ENCODE assay signal across 30 mouse cellular contexts in the genomic region with DNA sequence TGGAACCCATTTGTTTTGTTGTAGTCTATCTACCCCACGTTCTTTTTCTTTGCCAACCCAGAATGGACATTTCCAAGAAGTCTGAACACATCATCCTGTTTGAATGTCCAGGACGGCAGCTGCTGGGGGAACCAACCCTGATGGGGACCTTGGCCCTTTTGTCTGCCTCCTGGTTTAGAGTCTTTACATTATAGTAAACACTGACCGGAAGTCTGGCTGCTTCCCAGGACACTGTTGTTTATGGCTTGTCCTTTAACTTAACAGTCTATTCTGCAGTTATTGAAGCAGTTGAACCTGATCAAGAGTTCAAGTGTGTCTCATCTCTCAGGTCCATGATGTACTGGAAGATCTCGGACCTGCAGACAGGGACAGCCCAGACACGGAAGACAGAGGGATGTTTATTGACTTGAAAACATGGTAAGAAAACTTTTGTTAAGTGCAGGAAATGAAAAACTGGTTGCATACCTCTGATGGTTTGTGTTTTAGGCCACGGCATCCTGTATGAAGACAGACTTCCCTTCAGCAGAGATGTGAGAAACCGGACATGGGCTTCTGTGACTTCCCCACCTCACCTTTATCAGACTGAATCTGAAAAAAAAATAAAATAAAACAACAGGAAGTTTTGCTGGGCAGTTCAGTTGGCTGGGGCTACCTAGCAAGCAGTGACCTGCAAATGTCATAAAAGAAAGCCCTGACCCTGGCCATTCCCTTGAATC.
DNase-seq lines count a peak whose midpoint lies in the region; ATAC-seq and TF ChIP-seq lines count a peak whose summit lies in the region.
"Had no signal": no experiment of that assay in that cellular context is flagged by ENCODE, and none has a peak within 500 bp of the region (broad histone marks: within the 10 kb centered on the region; RNA-seq: fewer than 3 reads in every experiment).

No protein-coding gene starts in this region.

- ATAC-seq in heart, embryonic 16.5 days (replicated peaks; ENCODE audit: extremely low read depth, insufficient read depth, low FRiP score), result no peak
- ATAC-seq in lung, embryonic 16.5 days (ENCODE audit: low read depth), result 0 out of 2 replicates have a peak, but pooled peaks have one; percentile 51
- ATAC-seq: forebrain, embryonic 16.5 days; intestine, postnatal 0 days; midbrain, embryonic 16.5 days; Patski had no signal

- no peak for DNase-seq in heart, postnatal 14 days
- no peak for DNase-seq in lung, adult 18-20 months
- peak; percentile 27 to 51 for DNase-seq in natural killer cell, adult 2 months (ENCODE audit: low spot score in 2 of 2)
- DNase-seq in forebrain, embryonic 10.5 days (ENCODE audit: extremely low spot score, low spot score), result no peak
- no peak for DNase-seq in gastrocnemius, adult 8-10 months (ENCODE audit: low spot score in 2 of 2)
- DNase-seq: adrenal gland, postnatal 14 days; cerebellum, adult 11-12 months; cerebellum, adult 9-11 months; gastrocnemius, postnatal 10 days; right cerebral cortex, adult 18-20 months; thymus, adult 18-20 months; thymus, postnatal 25 days had no signal

- no peak overlapping the region for H3K9ac ChIP-seq in heart, embryonic 16.5 days (ENCODE audit: low read length)
- no peak overlapping the region for H3K9ac ChIP-seq in lung, embryonic 16.5 days (ENCODE audit: low read length)
- H3K9ac ChIP-seq: embryonic facial prominence, embryonic 13.5 days; heart, embryonic 15.5 days; hindbrain, embryonic 14.5 days; limb, embryonic 15.5 days; liver, embryonic 14.5 days; neural tube, embryonic 12.5 days had no signal

- TF ChIP-seq POLR2A in bone marrow, adult 2 months (IDR thresholded peaks at IDR 0.05; ENCODE audit: borderline replicate concordance, control insufficient read depth, low read depth, low read length), result no peak

- no peak overlapping the region for H3K4me3 ChIP-seq in heart, embryonic 16.5 days (ENCODE audit: low read length)
- no peak overlapping the region for H3K4me3 ChIP-seq in lung, embryonic 16.5 days (ENCODE audit: low read length)
- no peak overlapping the region for H3K4me3 ChIP-seq in bone marrow, adult 2 months (replicated peaks; ENCODE audit: control insufficient read depth, low read depth, low read length)
- no peak overlapping the region for H3K4me3 ChIP-seq in forebrain, embryonic 10.5 days
- H3K4me3 ChIP-seq: embryonic facial prominence, embryonic 13.5 days; heart, embryonic 10.5 days; heart, embryonic 15.5 days; limb, embryonic 10.5 days; limb, embryonic 15.5 days; midbrain, embryonic 10.5 days; neural tube, embryonic 12.5 days had no signal

- H3K27ac ChIP-seq in heart, embryonic 16.5 days (ENCODE audit: low read length), result peak overlapping the region; percentile 19; the same call in 1 of the 2 replicates
- peak overlapping the region; percentile 9; the same call in 1 of the 2 replicates for H3K27ac ChIP-seq in lung, embryonic 16.5 days (ENCODE audit: low read length)
- peak overlapping the region; percentile 14; the same call in 1 of the 2 replicates for H3K27ac ChIP-seq in bone marrow, adult 2 months (ENCODE audit: control insufficient read depth, insufficient read depth, low read depth, low read length, poor library complexity)
- H3K27ac ChIP-seq in forebrain, embryonic 10.5 days, result no peak overlapping the region
- H3K27ac ChIP-seq: embryonic facial prominence, embryonic 13.5 days; heart, embryonic 10.5 days; heart, embryonic 15.5 days; hindbrain, embryonic 14.5 days; limb, embryonic 10.5 days; limb, embryonic 15.5 days; liver, embryonic 14.5 days; macrophage; midbrain, embryonic 10.5 days; neural tube, embryonic 12.5 days; stomach, postnatal 0 days had no signal

- no peaks in the 10 kb centered on the region for H3K27me3 ChIP-seq in heart, embryonic 16.5 days (ENCODE audit: control insufficient read depth, insufficient read depth, low read length)
- no peaks in the 10 kb centered on the region for H3K27me3 ChIP-seq in lung, embryonic 16.5 days (ENCODE audit: control insufficient read depth, insufficient read depth, low read depth, low read length)
- H3K27me3 ChIP-seq in forebrain, embryonic 10.5 days (ENCODE audit: poor library complexity, severe bottlenecking), result no peaks in the 10 kb centered on the region
- H3K27me3 ChIP-seq: embryonic facial prominence, embryonic 13.5 days; heart, embryonic 15.5 days; limb, embryonic 15.5 days; neural tube, embryonic 12.5 days; Patski had no signal

- TF ChIP-seq CTCF in bone marrow, adult 2 months (IDR thresholded peaks at IDR 0.05; ENCODE audit: control insufficient read depth, insufficient read depth, low read length), result no peak

- no peaks in the 10 kb centered on the region for H3K36me3 ChIP-seq in heart, embryonic 16.5 days (ENCODE audit: control insufficient read depth, insufficient read depth)
- H3K36me3 ChIP-seq in lung, embryonic 16.5 days (ENCODE audit: control insufficient read depth, insufficient read depth, low read length), result no peaks in the 10 kb centered on the region
- H3K36me3 ChIP-seq in forebrain, embryonic 10.5 days (replicated peaks), result no peaks in the 10 kb centered on the region
- H3K36me3 ChIP-seq: embryonic facial prominence, embryonic 13.5 days; heart, embryonic 10.5 days; heart, embryonic 15.5 days; limb, embryonic 10.5 days; limb, embryonic 15.5 days; midbrain, embryonic 10.5 days; neural tube, embryonic 12.5 days had no signal

- H3K9me3 ChIP-seq in heart, embryonic 16.5 days (replicated peaks; ENCODE audit: control insufficient read depth, low read length), result no peaks in the 10 kb centered on the region
- no peaks in the 10 kb centered on the region for H3K9me3 ChIP-seq in lung, embryonic 16.5 days (ENCODE audit: control insufficient read depth, low read length)
- H3K9me3 ChIP-seq in forebrain, embryonic 10.5 days, result no peaks in the 10 kb centered on the region
- H3K9me3 ChIP-seq: embryonic facial prominence, embryonic 13.5 days; heart, embryonic 10.5 days; heart, embryonic 15.5 days; limb, embryonic 10.5 days; limb, embryonic 15.5 days; midbrain, embryonic 10.5 days; neural tube, embryonic 12.5 days had no signal

- H3K4me1 ChIP-seq in heart, embryonic 16.5 days (ENCODE audit: control insufficient read depth, insufficient read depth, low read length), result peaks cover under 1% of the 10 kb centered on the region; the same call in 1 of the 2 replicates
- no peaks in the 10 kb centered on the region for H3K4me1 ChIP-seq in lung, embryonic 16.5 days (replicated peaks; ENCODE audit: control insufficient read depth, insufficient read depth, low read length)
- H3K4me1 ChIP-seq in bone marrow, adult 2 months (ENCODE audit: control insufficient read depth, insufficient read depth, low read length), result no peaks in the 10 kb centered on the region; the same call in 1 of the 2 replicates
- no peaks in the 10 kb centered on the region for H3K4me1 ChIP-seq in forebrain, embryonic 10.5 days
- H3K4me1 ChIP-seq: embryonic facial prominence, embryonic 13.5 days; heart, embryonic 10.5 days; heart, embryonic 15.5 days; limb, embryonic 15.5 days; midbrain, embryonic 10.5 days; neural tube, embryonic 12.5 days had no signal

- no peak overlapping the region for H3K4me2 ChIP-seq in heart, embryonic 16.5 days (ENCODE audit: low read depth, low read length)
- no peak overlapping the region for H3K4me2 ChIP-seq in lung, embryonic 16.5 days (ENCODE audit: low read depth, low read length)
- H3K4me2 ChIP-seq: embryonic facial prominence, embryonic 13.5 days; heart, embryonic 15.5 days; hindbrain, embryonic 14.5 days; limb, embryonic 15.5 days; neural tube, embryonic 12.5 days had no signal

- intact Hi-C loops in heart, postnatal 14 days (cut with DNase I), result no loop called here

- WGBS in heart, embryonic 16.5 days, result 72% methylated on average over 7 of the region's 7 CpGs
- WGBS in lung, embryonic 16.5 days, result 43% methylated on average over 7 of the region's 7 CpGs
- WGBS in bone marrow, adult 2 months, result 34% methylated on average over 7 of the region's 7 CpGs
- WGBS in forebrain, embryonic 10.5 days, result 84% methylated on average over 7 of the region's 7 CpGs

Comparison
In these comparisons a context has a peak if more than half of its experiments do, and no peak if none do; other contexts are left out.
1. DNase-seq: peak in natural killer cell, adult 2 months (2 of 2); none in heart, postnatal 14 days (0 of 2), lung, adult 18-20 months (0 of 2), forebrain, embryonic 10.5 days (single experiment) and gastrocnemius, adult 8-10 months (0 of 2).